ENCODE assay signal across 8 mouse cellular contexts in the genomic region with DNA sequence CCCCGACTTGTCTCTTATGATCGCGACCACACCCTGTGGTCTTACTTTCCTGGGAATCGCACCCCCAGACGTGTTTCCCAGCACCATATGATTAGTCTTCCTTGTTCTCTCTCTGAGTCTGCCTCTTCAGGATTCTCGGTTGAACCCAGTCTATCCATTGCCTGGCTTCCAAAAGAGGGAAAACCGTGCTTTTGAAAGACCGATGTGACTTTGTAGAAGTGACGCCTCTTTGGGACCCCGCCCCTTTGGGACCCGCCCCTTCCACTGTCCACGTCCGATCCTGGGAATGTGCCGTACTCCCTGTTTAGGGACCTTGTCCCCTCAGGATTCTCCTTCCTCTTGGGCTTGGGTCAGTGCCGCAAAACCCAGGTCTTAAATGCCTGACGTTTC. TPM values are rescaled to one million over a fixed set of nuclear protein-coding genes. Genes with fewer than 3 reads are reported as not detected.
DNase-seq lines count a peak whose midpoint lies in the region; ATAC-seq and TF ChIP-seq lines count a peak whose summit lies in the region.

No protein-coding gene starts in this region.

- no peak for TF ChIP-seq POLR2A in kidney, adult 2 months (IDR thresholded peaks at IDR 0.05; ENCODE audit: low read depth, low read length)

- under 1% methylated on average over 16 of the region's 16 CpGs for whole genome bisulfite sequencing in embryonic facial prominence, embryonic 10.5 days
- WGBS in kidney, adult 2 months, result 1% methylated on average over 16 of the region's 16 CpGs
- WGBS in lung, embryonic 14.5 days, result under 1% methylated on average over 16 of the region's 16 CpGs

- peak; percentile 37 for DNase-seq in cerebellum, adult 8-10 months
- DNase-seq in cerebellum, adult 18-20 months, result no peak
- peak; percentile 88 for DNase-seq in embryonic facial prominence, embryonic 10.5 days (ENCODE audit: low spot score)
- peak; percentile 87 for DNase-seq in heart, adult 8-10 months (ENCODE audit: low spot score)
- DNase-seq in kidney, adult 2 months, result peak; percentile 92
- peak; percentile 92 for DNase-seq in lung, embryonic 14.5 days
- peak; percentile 65 for DNase-seq in ovary, postnatal 14 days (ENCODE audit: low spot score)
- no peak for DNase-seq in thymus, postnatal 36 days

- H3K4me1 ChIP-seq in embryonic facial prominence, embryonic 10.5 days, result peaks cover 56% of the 10 kb centered on the region
- peaks cover 6% of the 10 kb centered on the region; the same call in 1 of the 2 replicates for H3K4me1 ChIP-seq in kidney, adult 2 months (ENCODE audit: control insufficient read depth, insufficient read depth, low read length)
- H3K4me1 ChIP-seq in lung, embryonic 14.5 days (ENCODE audit: insufficient read depth), result peaks cover 19% of the 10 kb centered on the region

- H3K27ac ChIP-seq in embryonic facial prominence, embryonic 10.5 days (replicated peaks), result peak overlapping the region; percentile 92
- H3K27ac ChIP-seq in kidney, adult 2 months (ENCODE audit: insufficient read depth, low read depth, low read length), result peak overlapping the region; percentile 96
- peak overlapping the region; percentile 99 for H3K27ac ChIP-seq in lung, embryonic 14.5 days (ENCODE audit: low read depth)

- H3K36me3 ChIP-seq in embryonic facial prominence, embryonic 10.5 days (replicated peaks), result peaks cover 40% of the 10 kb centered on the region
- no peaks in the 10 kb centered on the region for H3K36me3 ChIP-seq in kidney, adult 2 months (ENCODE audit: control insufficient read depth, insufficient read depth, low read length)
- peaks cover 38% of the 10 kb centered on the region for H3K36me3 ChIP-seq in lung, embryonic 14.5 days (ENCODE audit: insufficient read depth)

- peak overlapping the region; percentile 86 for H3K4me2 ChIP-seq in lung, embryonic 14.5 days

- peak overlapping the region; percentile 76 for H3K4me3 ChIP-seq in embryonic facial prominence, embryonic 10.5 days
- H3K4me3 ChIP-seq in kidney, adult 2 months (ENCODE audit: insufficient read depth, low read depth, low read length), result peak overlapping the region; percentile 86
- H3K4me3 ChIP-seq in lung, embryonic 14.5 days (ENCODE audit: low read depth, low read length), result peak overlapping the region; percentile 55

- ATAC-seq in lung, embryonic 14.5 days (ENCODE audit: insufficient read depth), result peak; percentile 19

- H3K9me3 ChIP-seq in embryonic facial prominence, embryonic 10.5 days, result no peaks in the 10 kb centered on the region
- H3K9me3 ChIP-seq in lung, embryonic 14.5 days (ENCODE audit: low read depth, low read length), result no peaks in the 10 kb centered on the region

- H3K27me3 ChIP-seq in embryonic facial prominence, embryonic 10.5 days (replicated peaks; ENCODE audit: low read depth, poor library complexity, severe bottlenecking), result no peaks in the 10 kb centered on the region
- H3K27me3 ChIP-seq in kidney, adult 2 months (replicated peaks; ENCODE audit: control insufficient read depth, insufficient read depth, low read length), result no peaks in the 10 kb centered on the region
- H3K27me3 ChIP-seq in lung, embryonic 14.5 days (ENCODE audit: insufficient read depth, low read length), result no peaks in the 10 kb centered on the region

- H3K9ac ChIP-seq in lung, embryonic 14.5 days, result peak overlapping the region; percentile 53

- TF ChIP-seq CTCF in kidney, adult 2 months (conservative IDR thresholded peaks at IDR 0.05; ENCODE audit: insufficient read depth, insufficient read length, low read depth, low read length), result no peak
- no peak for TF ChIP-seq CTCF in lung, embryonic 14.5 days (IDR thresholded peaks at IDR 0.05; ENCODE audit: low read depth)

RNA-seq across cellular contexts. Expression of a gene that starts 0.6 kb away (rescaled TPM):
- 82.0 and 82.1 TPM in 2 replicates for polyA plus RNA-seq in embryonic facial prominence, embryonic 10.5 days (2016; fragmentation: Nextera tagmentation; extraction: Ambion mirVana)
- total RNA-seq in heart, adult 8-10 months (2022), result 10 to 100 TPM; 33.3 to 37.7 (median 36.5) TPM
- 53.2 and 57.2 TPM in 2 replicates for polyA plus RNA-seq in kidney, adult 2 months (2012; rRNA removed)
- polyA plus RNA-seq in lung, embryonic 14.5 days (2014; fragmentation: Nextera tagmentation; extraction: Ambion mirVana), result 69.5 and 75.2 TPM in 2 replicates

RNA-seq across cellular contexts. Expression of a gene that starts 0.7 kb away (rescaled TPM):
- 786 and 805 TPM in 2 replicates for polyA plus RNA-seq in embryonic facial prominence, embryonic 10.5 days (2016; fragmentation: Nextera tagmentation; extraction: Ambion mirVana)
- total RNA-seq in heart, adult 8-10 months (2022), result 1 to 10 TPM; 3.8 to 5.4 (median 4.2) TPM
- 6.8 and 7.3 TPM in 2 replicates for polyA plus RNA-seq in kidney, adult 2 months (2012; rRNA removed)
- 655 and 692 TPM in 2 replicates for polyA plus RNA-seq in lung, embryonic 14.5 days (2014; fragmentation: Nextera tagmentation; extraction: Ambion mirVana)

RNA-seq across cellular contexts. Expression of a gene that starts 7.2 kb away (rescaled TPM):
- 25.3 and 28.2 TPM in 2 replicates for polyA plus RNA-seq in embryonic facial prominence, embryonic 10.5 days (2016; fragmentation: Nextera tagmentation; extraction: Ambion mirVana)
- total RNA-seq in heart, adult 8-10 months (2022), result 10 to 100 TPM; 55.5 to 71.8 (median 67.9) TPM
- 54.6 and 56.7 TPM in 2 replicates for polyA plus RNA-seq in kidney, adult 2 months (2012; rRNA removed)
- polyA plus RNA-seq in lung, embryonic 14.5 days (2014; fragmentation: Nextera tagmentation; extraction: Ambion mirVana), result 18.1 and 18.2 TPM in 2 replicates

RNA-seq across cellular contexts. Expression of a gene that starts 11.2 kb away (rescaled TPM):
- polyA plus RNA-seq in embryonic facial prominence, embryonic 10.5 days (2016; fragmentation: Nextera tagmentation; extraction: Ambion mirVana), result 47.4 and 48.9 TPM in 2 replicates
- 10 to 100 TPM; 13.3 to 17.9 (median 14.9) TPM for total RNA-seq in heart, adult 8-10 months (2022)
- polyA plus RNA-seq in kidney, adult 2 months (2012; rRNA removed), result 26.2 and 45.6 TPM in 2 replicates
- 54.0 and 56.8 TPM in 2 replicates for polyA plus RNA-seq in lung, embryonic 14.5 days (2014; fragmentation: Nextera tagmentation; extraction: Ambion mirVana)

RNA-seq across cellular contexts. Expression of a gene that starts 16.3 kb away (rescaled TPM):
- 0.74 TPM in 1 of 2 replicates, not detected in the other for polyA plus RNA-seq in embryonic facial prominence, embryonic 10.5 days (2016; fragmentation: Nextera tagmentation; extraction: Ambion mirVana)
- total RNA-seq in heart, adult 8-10 months (2022), result 1 to 10 TPM in 2 of 4 experiments, under 1 TPM in 1, not detected in 1; 0.75 to 1.5 (median 1.2) TPM
- polyA plus RNA-seq in kidney, adult 2 months (2012; rRNA removed), result 0.15 TPM in 1 of 2 replicates, not detected in the other
- 0.19 and 0.33 TPM in 2 replicates for polyA plus RNA-seq in lung, embryonic 14.5 days (2014; fragmentation: Nextera tagmentation; extraction: Ambion mirVana)

Comparison
In these comparisons a context has a peak if more than half of its experiments do, and no peak if none do; other contexts are left out.
1. DNase-seq: peak in cerebellum, adult 8-10 months (single experiment), embryonic facial prominence, embryonic 10.5 days (single experiment), heart, adult 8-10 months (single experiment), kidney, adult 2 months (single experiment), lung, embryonic 14.5 days (single experiment) and ovary, postnatal 14 days (single experiment); none in cerebellum, adult 18-20 months (0 of 2) and thymus, postnatal 36 days (0 of 2).
2. RNA of a gene that starts 0.7 kb away (polyA plus RNA-seq): 786 to 805 TPM in embryonic facial prominence, embryonic 10.5 days and 655 to 692 TPM in lung, embryonic 14.5 days; 6.8 to 7.3 TPM in kidney, adult 2 months; every median in the first group is over 10 times any median in the second.
3. Peak in every context shown above with its lines, with median percentiles within 50 percentile points of each other: H3K27ac ChIP-seq and H3K4me3 ChIP-seq.